Mouse (Mus musculus): ENCODE measurements around the gene Vill. TPM values are rescaled to one million over a fixed set of nuclear protein-coding genes. Genes with fewer than 3 reads are reported as not detected.

Vill gene
- total and polyA plus RNA-seq, 2 experiments from 2014 or later = 2.7 to 6.5 TPM

DNA sequence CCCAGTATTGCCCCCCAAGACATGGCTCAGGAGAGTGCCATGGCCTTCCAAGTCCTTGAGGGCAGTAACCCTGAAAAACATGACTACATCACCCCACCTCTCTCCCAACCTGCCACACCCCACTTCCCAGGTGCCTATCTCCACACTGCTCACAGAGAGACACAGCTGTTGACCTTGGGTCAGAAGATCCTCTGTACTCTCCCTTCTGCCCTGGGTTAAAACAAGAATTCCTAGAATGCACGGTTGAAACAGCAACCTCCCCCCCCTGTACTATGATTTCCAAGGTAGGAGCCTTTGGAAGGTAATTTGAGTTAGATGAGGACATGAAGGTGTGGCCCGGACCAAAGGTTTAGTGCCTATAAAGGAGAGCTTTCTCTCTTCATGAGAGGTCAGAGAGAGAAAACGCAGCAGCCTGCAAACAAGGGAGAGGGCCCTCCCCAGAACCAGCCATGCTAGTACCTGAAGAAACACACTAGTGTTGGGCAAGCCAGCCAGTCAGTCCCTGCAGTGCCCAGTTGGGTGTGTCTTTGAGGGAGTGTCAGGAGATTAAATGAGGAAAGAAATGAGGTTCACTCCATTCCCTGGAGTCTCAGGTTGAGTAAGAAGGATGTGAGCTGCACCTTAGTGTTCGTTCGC, 27.6 kb downstream of the Vill start:
- Histone ChIP-seq H3K27me3 (ENCODE audit: insufficient read depth, low read length) (no peaks in the 10 kb centered on the region), H3K9me3 (ENCODE audit: low read length) (no peaks in the 10 kb centered on the region), H3K4me2 (ENCODE audit: low read depth) (no peak overlapping the region), H3K4me3 (ENCODE audit: low read depth, low read length) (no peak overlapping the region), H3K27ac (ENCODE audit: low read depth, low read length) (no peak overlapping the region), H3K36me3 (ENCODE audit: insufficient read depth) (peaks cover 12% of the 10 kb centered on the region; the same call in 1 of the 2 replicates), H3K9ac (no peak overlapping the region), H3K4me1 (ENCODE audit: insufficient read depth) (no peaks in the 10 kb centered on the region)
- no peak for TF ChIP-seq CTCF (IDR thresholded peaks at IDR 0.05; ENCODE audit: low read depth)
- 89% methylated on average over 5 of the region's 5 CpGs for WGBS
- DNase-seq = no peak
- ATAC-seq = no peak

DNA sequence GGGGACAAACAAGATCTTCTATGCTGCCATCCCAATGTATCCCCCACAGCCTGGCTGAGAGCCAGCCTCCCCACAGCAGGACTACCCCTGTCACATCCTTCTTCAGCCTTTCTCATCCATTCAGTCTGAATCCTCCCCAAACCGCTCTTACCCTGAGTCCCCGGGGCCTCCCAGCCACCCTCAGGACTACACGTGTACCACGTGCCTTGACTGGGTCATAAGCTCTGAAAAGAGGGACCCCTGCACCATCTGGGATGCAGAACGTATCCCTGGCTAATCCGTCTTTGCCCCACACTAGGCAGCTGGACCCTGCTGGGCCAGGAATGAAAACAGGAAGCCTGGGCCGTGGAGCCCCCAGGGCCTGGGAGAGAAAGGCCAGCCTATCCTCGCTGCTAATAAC, 29.5 kb downstream of the Vill start:
- no peak overlapping the region for H3K9ac ChIP-seq
- no peak overlapping the region for H3K4me3 ChIP-seq (ENCODE audit: low read depth, low read length)
- H3K27me3 ChIP-seq (ENCODE audit: insufficient read depth, low read length) = no peaks in the 10 kb centered on the region
- no peak for TF ChIP-seq CTCF (IDR thresholded peaks at IDR 0.05; ENCODE audit: low read depth)
- 9% methylated on average over 8 of the region's 8 CpGs for WGBS
- no peaks in the 10 kb centered on the region for H3K4me1 ChIP-seq (ENCODE audit: insufficient read depth)
- DNase-seq (no peak), ATAC-seq (peak; percentile 78)
- no peak overlapping the region for H3K4me2 ChIP-seq (ENCODE audit: low read depth)
- no peaks in the 10 kb centered on the region for H3K9me3 ChIP-seq (ENCODE audit: low read length)
- no peak overlapping the region for H3K27ac ChIP-seq (ENCODE audit: low read depth, low read length)
- peaks cover 7% of the 10 kb centered on the region; the same call in 1 of the 2 replicates for H3K36me3 ChIP-seq (ENCODE audit: insufficient read depth)

DNA sequence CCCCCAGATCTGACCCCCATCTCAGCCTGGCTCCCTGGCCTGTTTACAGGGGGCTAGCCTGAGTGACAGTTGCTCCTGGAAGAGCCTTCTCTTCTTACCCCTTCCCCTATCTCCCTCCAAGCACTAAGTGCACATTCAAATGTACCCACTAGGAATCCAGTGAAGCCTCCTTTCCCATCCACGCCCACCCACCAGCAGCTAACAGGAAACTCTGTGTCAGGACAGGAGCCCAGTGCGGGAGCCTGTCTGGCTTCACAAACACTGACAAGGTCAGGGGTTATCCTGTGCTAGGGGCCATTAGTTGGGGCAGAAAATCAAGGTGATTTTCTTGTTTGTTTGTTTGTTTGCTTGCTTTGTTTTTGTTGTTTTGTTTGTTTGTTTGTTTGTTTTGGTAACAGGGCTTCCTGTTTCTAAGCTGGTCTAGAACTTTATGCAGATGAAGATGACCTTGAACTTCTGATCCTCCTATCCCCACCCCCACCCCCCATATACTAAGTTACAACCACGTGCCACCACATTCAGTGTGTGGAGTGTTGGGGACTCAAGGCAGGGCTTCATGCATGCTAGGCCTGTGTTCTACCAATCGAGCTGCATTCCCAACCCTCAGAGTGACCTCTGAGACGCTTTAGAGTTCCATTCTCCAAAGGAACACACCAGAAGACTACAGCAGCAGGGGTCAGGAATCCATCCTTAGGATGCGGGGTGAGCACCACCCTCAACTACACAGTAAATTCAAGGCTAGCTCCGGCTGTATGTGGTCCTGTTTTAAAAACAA, 30.3 kb downstream of the Vill start:
- no peak for TF ChIP-seq CTCF (IDR thresholded peaks at IDR 0.05; ENCODE audit: low read depth)
- Histone ChIP-seq H3K4me2 (ENCODE audit: low read depth) (no peak overlapping the region), H3K9ac (no peak overlapping the region), H3K27me3 (ENCODE audit: insufficient read depth, low read length) (no peaks in the 10 kb centered on the region), H3K9me3 (ENCODE audit: low read length) (no peaks in the 10 kb centered on the region), H3K4me1 (ENCODE audit: insufficient read depth) (no peaks in the 10 kb centered on the region), H3K36me3 (ENCODE audit: insufficient read depth) (peaks cover 7% of the 10 kb centered on the region; the same call in 1 of the 2 replicates), H3K4me3 (ENCODE audit: low read depth, low read length) (no peak overlapping the region), H3K27ac (ENCODE audit: low read depth, low read length) (no peak overlapping the region)
- WGBS = 75% methylated on average over 7 of the region's 7 CpGs
- DNase-seq (no peak), ATAC-seq (no peak)

DNA sequence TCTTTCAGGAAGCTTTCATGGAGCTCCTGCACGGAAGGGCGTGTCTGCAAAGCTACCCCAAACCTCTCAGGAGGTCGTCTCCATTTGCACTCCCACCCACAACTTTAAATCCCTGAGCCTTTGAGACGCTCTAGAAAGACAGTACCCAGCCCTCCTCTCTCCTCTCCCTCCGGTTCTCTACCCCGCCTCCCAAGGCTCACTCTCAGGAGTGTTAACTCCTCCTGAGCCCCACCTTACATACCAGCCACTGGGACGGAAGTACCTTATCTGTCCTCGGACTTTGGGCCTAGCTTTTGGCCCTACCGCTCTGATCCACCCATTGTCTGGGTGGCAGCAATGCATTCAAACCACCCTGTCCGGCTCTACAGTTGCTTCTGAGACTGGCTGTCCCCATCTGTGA, 31.4 kb downstream of the Vill start:
- Histone ChIP-seq H3K9ac (no peak overlapping the region), H3K4me2 (ENCODE audit: low read depth) (no peak overlapping the region), H3K36me3 (ENCODE audit: insufficient read depth) (peaks cover 7% of the 10 kb centered on the region; the same call in 1 of the 2 replicates), H3K27ac (ENCODE audit: low read depth, low read length) (no peak overlapping the region), H3K4me1 (ENCODE audit: insufficient read depth) (peaks cover 6% of the 10 kb centered on the region; the same call in 1 of the 2 replicates), H3K9me3 (ENCODE audit: low read length) (no peaks in the 10 kb centered on the region), H3K27me3 (ENCODE audit: insufficient read depth, low read length) (no peaks in the 10 kb centered on the region), H3K4me3 (ENCODE audit: low read depth, low read length) (no peak overlapping the region)
- ATAC-seq = no peak
- no peak for TF ChIP-seq CTCF (IDR thresholded peaks at IDR 0.05; ENCODE audit: low read depth)
- no peak for DNase-seq
- 87% methylated on average over 10 of the region's 10 CpGs for WGBS

DNA sequence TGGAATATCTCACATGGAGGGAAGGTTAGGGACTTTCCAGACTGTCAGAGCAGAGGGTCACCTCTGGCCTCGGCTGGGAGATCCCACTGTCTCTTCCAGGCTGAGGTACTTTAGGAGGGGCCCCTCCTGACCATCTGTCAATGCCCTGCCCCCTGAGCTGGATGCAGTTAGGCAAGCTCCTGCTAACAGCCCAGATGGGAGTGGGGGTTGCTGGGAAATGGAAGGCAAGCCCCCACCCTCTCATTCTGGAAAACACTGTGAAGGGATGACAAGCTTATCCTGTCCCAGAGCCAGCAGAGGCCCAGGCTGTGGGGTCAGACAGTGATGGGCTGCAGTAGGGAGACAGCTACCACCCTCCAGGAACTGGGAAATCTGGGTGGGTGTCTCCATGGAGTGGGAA, 33.9 kb downstream of the Vill start:
- Histone ChIP-seq H3K4me2 (ENCODE audit: low read depth) (no peak overlapping the region), H3K4me1 (ENCODE audit: insufficient read depth) (peaks cover 6% of the 10 kb centered on the region; the same call in 1 of the 2 replicates), H3K27ac (ENCODE audit: low read depth, low read length) (no peak overlapping the region), H3K9ac (no peak overlapping the region), H3K4me3 (ENCODE audit: low read depth, low read length) (no peak overlapping the region), H3K27me3 (ENCODE audit: insufficient read depth, low read length) (peaks cover 2% of the 10 kb centered on the region; the same call in 1 of the 2 replicates), H3K36me3 (ENCODE audit: insufficient read depth) (peaks cover 7% of the 10 kb centered on the region; the same call in 1 of the 2 replicates), H3K9me3 (ENCODE audit: low read length) (no peaks in the 10 kb centered on the region)
- no peak for TF ChIP-seq CTCF (IDR thresholded peaks at IDR 0.05; ENCODE audit: low read depth)
- DNase-seq (no peak), ATAC-seq (no peak)
- WGBS = 35% methylated on average over 1 of the region's 1 CpGs

DNA sequence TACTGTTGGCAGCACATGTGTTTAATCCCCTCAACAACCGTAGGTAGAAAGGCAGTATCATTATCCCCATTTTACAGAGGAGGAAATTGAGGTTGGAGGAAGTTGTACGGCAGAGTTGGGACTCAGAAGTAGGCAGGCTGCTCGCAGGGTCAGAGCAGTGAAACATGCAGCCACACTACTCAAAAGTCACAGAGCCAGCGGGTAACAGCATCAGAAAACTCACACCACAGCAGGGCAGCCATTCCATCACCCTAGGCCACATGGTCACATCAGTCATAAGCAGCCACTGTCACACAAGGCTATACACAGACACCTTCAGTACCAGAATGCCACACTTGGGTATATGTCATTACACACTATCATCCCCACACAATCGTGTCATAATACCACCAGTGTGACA, 34.7 kb downstream of the Vill start:
- Histone ChIP-seq H3K4me3 (ENCODE audit: low read depth, low read length) (no peak overlapping the region), H3K27ac (ENCODE audit: low read depth, low read length) (no peak overlapping the region), H3K9ac (no peak overlapping the region), H3K9me3 (ENCODE audit: low read length) (no peaks in the 10 kb centered on the region), H3K36me3 (ENCODE audit: insufficient read depth) (peaks cover 1% of the 10 kb centered on the region; the same call in 1 of the 2 replicates), H3K27me3 (ENCODE audit: insufficient read depth, low read length) (peaks cover 2% of the 10 kb centered on the region; the same call in 1 of the 2 replicates), H3K4me2 (ENCODE audit: low read depth) (no peak overlapping the region), H3K4me1 (ENCODE audit: insufficient read depth) (peaks cover 6% of the 10 kb centered on the region; the same call in 1 of the 2 replicates)
- DNase-seq (no peak), ATAC-seq (no peak)
- no peak for TF ChIP-seq CTCF (IDR thresholded peaks at IDR 0.05; ENCODE audit: low read depth)
- 84% methylated on average over 5 of the region's 5 CpGs for WGBS

Data from forebrain, postnatal 0 days (tissue).